Mouse (Mus musculus) stomach, embryonic 14.5 days (tissue): ENCODE results near the gene Dhrs7b. TPM values are rescaled to one million over a fixed set of nuclear protein-coding genes. Genes with fewer than 3 reads are reported as not detected.

Experiments used
- ATAC-seq: fragments of 200-750 bp; cut with Nextera tagmentation; 2 replicates; pipeline ENCODE4 v1.8.0; 2017; ENCODE audit warnings: low read depth, moderate TSS enrichment; ENCODE audit not compliant: insufficient number of reproducible peaks, insufficient read depth, low FRiP score
- H3K27ac ChIP-seq: fragments of 300-500 bp; sonication (generic); 2 replicates; pipeline ENCODE4 v1.5.1; 2014; ENCODE audit warnings: mild to moderate bottlenecking, low read length, moderate library complexity, mixed read lengths
- H3K27me3 ChIP-seq: fragments of 300-500 bp; sonication (generic); 2 replicates; pipeline ENCODE4 v1.6.1; 2014; ENCODE audit warnings: low read length, control low read depth, mixed read lengths; ENCODE audit not compliant: control insufficient read depth, insufficient read depth
- H3K36me3 ChIP-seq: fragments of 300-500 bp; sonication (generic); 2 replicates; pipeline ENCODE4 v1.6.1; 2014; ENCODE audit warnings: mild to moderate bottlenecking, control low read depth, low read length, moderate library complexity, mixed read lengths; ENCODE audit not compliant: control insufficient read depth, insufficient read depth
- H3K4me1 ChIP-seq: fragments of 300-500 bp; sonication (generic); 2 replicates; pipeline ENCODE4 v1.6.1; 2014; ENCODE audit warnings: low read length, control low read depth, mixed read lengths; ENCODE audit not compliant: control insufficient read depth, insufficient read depth
- H3K4me2 ChIP-seq: fragments of 300-500 bp; sonication (generic); replicated peaks from 2 replicates; pipeline ENCODE4 v1.6.1; 2014; ENCODE audit warnings: low read depth, low read length, control low read depth
- H3K4me3 ChIP-seq: fragments of 300-500 bp; sonication (generic); 2 replicates; pipeline ENCODE4 v1.5.1; 2014; ENCODE audit warnings: low read depth, low read length, control low read depth
- H3K9ac ChIP-seq: fragments of 300-500 bp; sonication (generic); replicated peaks from 2 replicates; pipeline ENCODE4 v1.6.1; 2014; ENCODE audit warnings: low read depth, mild to moderate bottlenecking, control low read depth, low read length, moderate library complexity, mixed read lengths
- H3K9me3 ChIP-seq: fragments of 300-500 bp; sonication (generic); 2 replicates; pipeline ENCODE4 v1.6.1; 2016; ENCODE audit warnings: low read depth, low read length, control low read depth; ENCODE audit not compliant: control insufficient read depth
- WGBS: fragments of 180-500 bp; shearing (Covaris S2); extraction: QIAGEN DNeasy Blood & Tissue Kit; methylation state at CpG from one replicate; pipeline ENCODE4 v1.1.7; 2014; 5-methylcytosine and 5-hydroxymethylcytosine counted together
- polyA plus RNA-seq: library from polyadenylated mRNA; unstranded; fragments of >200 nt; fragmentation: Nextera tagmentation; extraction: Ambion mirVana; gene quantifications from 2 replicates; pipeline ENCODE4 v1.2.1, GENCODE M21; 2014

Gene Dhrs7b
- polyA plus RNA-seq, 1 experiment from 2014 or later: 37.2 TPM

- Histone ChIP-seq H3K36me3 (no peaks in the 10 kb centered on the region), H3K4me1 (no peaks in the 10 kb centered on the region), H3K9ac (no peak overlapping the region), H3K27ac (no peak overlapping the region), H3K4me2 (no peak overlapping the region), H3K9me3 (no peaks in the 10 kb centered on the region), H3K27me3 (no peaks in the 10 kb centered on the region), H3K4me3 (no peak overlapping the region)
- WGBS: 67% methylated on average over 6 of the region's 6 CpGs
- no peak for ATAC-seq
These were observed 59.9 kb downstream of the Dhrs7b start for GRCm38 (mm10) chr11:60890286-60890685.

- Histone ChIP-seq H3K9ac (no peak overlapping the region), H3K36me3 (no peaks in the 10 kb centered on the region), H3K4me1 (peaks cover 3% of the 10 kb centered on the region; the same call in 1 of the 2 replicates), H3K27me3 (no peaks in the 10 kb centered on the region), H3K27ac (no peak overlapping the region), H3K4me3 (no peak overlapping the region), H3K4me2 (no peak overlapping the region), H3K9me3 (no peaks in the 10 kb centered on the region)
- WGBS: 45% methylated on average over 3 of the region's 3 CpGs
- ATAC-seq: no peak
These were observed 60.3 kb downstream of the Dhrs7b start for GRCm38 (mm10) chr11:60890744-60891143.

- Histone ChIP-seq H3K27ac (peak overlapping the region; percentile 55; the same call in 1 of the 2 replicates), H3K27me3 (no peaks in the 10 kb centered on the region)
These were observed 65.5 kb downstream of the Dhrs7b start for GRCm38 (mm10) chr11:60895915-60896314.

GRCm38 (mm10) chr11:60902001-60902400, 71.6 kb downstream of the Dhrs7b start:
- no peak for ATAC-seq
- Histone ChIP-seq H3K4me3 (no peak overlapping the region), H3K27ac (no peak overlapping the region), H3K9me3 (no peaks in the 10 kb centered on the region), H3K36me3 (peaks cover 20% of the 10 kb centered on the region), H3K4me1 (no peaks in the 10 kb centered on the region), H3K4me2 (no peak overlapping the region), H3K27me3 (no peaks in the 10 kb centered on the region), H3K9ac (no peak overlapping the region)
- 82% methylated on average over 7 of the region's 7 CpGs for WGBS

More at GRCm38 (mm10) chr11:60895915-60896314, 65.5 kb downstream of the Dhrs7b start:
- H3K36me3 ChIP-seq: no peaks in the 10 kb centered on the region
- ATAC-seq: peak; percentile 67; the same call in 1 of the 2 replicates
- no peaks in the 10 kb centered on the region for H3K9me3 ChIP-seq
- H3K4me1 ChIP-seq: peaks cover 3% of the 10 kb centered on the region; the same call in 1 of the 2 replicates
- 19% methylated on average over 4 of the region's 4 CpGs for WGBS
- H3K4me2 ChIP-seq: 0 out of 2 replicates have a peak overlapping the region, but pooled peaks have one; percentile 5
- H3K4me3 ChIP-seq: no peak overlapping the region
- H3K9ac ChIP-seq: no peak overlapping the region

- Histone ChIP-seq H3K9me3 (no peaks in the 10 kb centered on the region), H3K9ac (no peak overlapping the region), H3K27ac (no peak overlapping the region), H3K4me3 (no peak overlapping the region), H3K4me1 (no peaks in the 10 kb centered on the region), H3K36me3 (peaks cover 20% of the 10 kb centered on the region), H3K4me2 (no peak overlapping the region), H3K27me3 (no peaks in the 10 kb centered on the region)
- 61% methylated on average over 4 of the region's 4 CpGs for WGBS
- ATAC-seq: no peak
These were observed 72.1 kb downstream of the Dhrs7b start for GRCm38 (mm10) chr11:60902486-60902885.

- H3K36me3 ChIP-seq: peaks cover 20% of the 10 kb centered on the region
- H3K9ac ChIP-seq: no peak overlapping the region
- no peaks in the 10 kb centered on the region for H3K4me1 ChIP-seq
- no peak for ATAC-seq
- WGBS: 87% methylated on average over 6 of the region's 6 CpGs
- H3K9me3 ChIP-seq: no peaks in the 10 kb centered on the region
- no peak overlapping the region for H3K4me2 ChIP-seq
- no peak overlapping the region for H3K4me3 ChIP-seq
- no peak overlapping the region for H3K27ac ChIP-seq
- no peaks in the 10 kb centered on the region for H3K27me3 ChIP-seq
These were observed 73.2 kb downstream of the Dhrs7b start for GRCm38 (mm10) chr11:60903661-60904061.

GRCm38 (mm10) chr11:60905407-60906120, 75.1 kb downstream of the Dhrs7b start:
- Histone ChIP-seq H3K36me3 (peaks cover 20% of the 10 kb centered on the region), H3K4me2 (no peak overlapping the region), H3K4me1 (no peaks in the 10 kb centered on the region), H3K9ac (no peak overlapping the region), H3K27me3 (no peaks in the 10 kb centered on the region), H3K4me3 (no peak overlapping the region), H3K27ac (no peak overlapping the region), H3K9me3 (no peaks in the 10 kb centered on the region)
- no peak for ATAC-seq
- WGBS: 87% methylated on average over 10 of the region's 10 CpGs

GRCm38 (mm10) chr11:60906449-60906848, 76.0 kb downstream of the Dhrs7b start:
- Histone ChIP-seq H3K4me2 (no peak overlapping the region), H3K36me3 (peaks cover 20% of the 10 kb centered on the region), H3K4me1 (no peaks in the 10 kb centered on the region), H3K27ac (no peak overlapping the region), H3K27me3 (no peaks in the 10 kb centered on the region), H3K9ac (no peak overlapping the region), H3K9me3 (no peaks in the 10 kb centered on the region), H3K4me3 (no peak overlapping the region)
- no peak for ATAC-seq
- whole genome bisulfite sequencing: 88% methylated on average over 4 of the region's 4 CpGs

GRCm38 (mm10) chr11:60908073-60908472, 77.6 kb downstream of the Dhrs7b start:
- 71% methylated on average over 3 of the region's 3 CpGs for WGBS
- Histone ChIP-seq H3K36me3 (peaks cover 20% of the 10 kb centered on the region), H3K9ac (no peak overlapping the region), H3K4me3 (no peak overlapping the region), H3K4me2 (no peak overlapping the region), H3K9me3 (no peaks in the 10 kb centered on the region), H3K27ac (no peak overlapping the region), H3K4me1 (peaks cover 10% of the 10 kb centered on the region), H3K27me3 (no peaks in the 10 kb centered on the region)
- no peak for ATAC-seq
